In the genomic region with DNA sequence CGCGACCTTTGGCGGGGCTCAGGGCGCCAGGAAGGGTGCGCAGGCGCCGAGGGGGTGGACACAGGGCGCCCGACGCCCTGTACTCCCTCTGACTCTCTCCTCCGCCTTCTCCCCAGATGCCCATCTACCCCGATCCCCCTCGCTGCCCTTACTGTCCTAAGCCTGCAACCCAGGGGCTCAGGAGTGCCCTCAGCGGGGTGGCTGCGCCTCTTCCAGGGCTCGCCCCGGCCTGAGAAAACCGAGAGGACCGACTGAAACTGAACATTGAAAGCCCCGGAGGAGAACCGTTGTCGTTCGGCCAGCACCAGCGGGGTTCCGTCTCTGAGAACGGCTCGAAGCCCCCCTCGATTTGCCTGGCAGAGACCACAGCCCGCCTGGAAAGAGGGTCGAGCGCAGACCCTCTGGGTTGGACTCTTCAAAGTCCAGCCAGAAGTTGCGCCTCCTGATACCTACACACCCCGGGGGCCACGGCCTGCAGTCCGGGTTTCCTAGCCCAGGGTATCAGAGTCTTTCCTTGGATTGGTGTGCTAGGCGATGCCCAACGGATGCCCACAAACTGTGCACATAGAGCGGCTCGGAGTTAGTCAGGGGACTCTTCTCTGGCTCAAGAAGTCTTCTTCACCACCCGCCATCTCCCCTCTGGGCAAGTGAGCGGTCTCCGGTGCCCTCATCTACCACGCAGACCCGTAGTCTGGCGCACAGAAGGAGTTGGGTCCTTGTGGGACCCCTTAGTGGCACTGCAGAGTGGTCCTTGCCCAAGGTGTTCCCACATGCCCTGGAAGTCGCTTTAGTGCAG, we compare ENCODE assay signal across 8 mouse cellular contexts. TPM values are rescaled to one million over a fixed set of nuclear protein-coding genes. Genes with fewer than 3 reads are reported as not detected.
DNase-seq lines count a peak whose midpoint lies in the region; ATAC-seq and TF ChIP-seq lines count a peak whose summit lies in the region.

No protein-coding gene starts in this region.

- no peak overlapping the region for H3K27ac ChIP-seq in heart, embryonic 16.5 days (ENCODE audit: low read length)
- H3K27ac ChIP-seq in forebrain, postnatal 0 days (ENCODE audit: low read depth, low read length): no peak overlapping the region
- H3K27ac ChIP-seq in midbrain, embryonic 11.5 days (ENCODE audit: low read depth, low read length): no peak overlapping the region

- no peak for DNase-seq in heart, postnatal 10 days
- peak; percentile 16 for DNase-seq in R1 (ENCODE audit: low read depth, low spot score)
- DNase-seq in forebrain, postnatal 0 days: peak; percentile 38
- peak; percentile 97 for DNase-seq in midbrain, embryonic 11.5 days (ENCODE audit: low spot score, missing footprints)
- DNase-seq in right cerebral cortex, adult 2 months (ENCODE audit: low spot score in 2 of 2): no peak
- no peak for DNase-seq in natural killer cell, adult 2 months (ENCODE audit: low spot score in 2 of 2)
- no peak for DNase-seq in spleen, postnatal 36 days (ENCODE audit: low spot score in 2 of 2)

- 2% methylated on average over 46 of the region's 46 CpGs for WGBS in heart, embryonic 16.5 days
- 3% methylated on average over 44 of the region's 46 CpGs for WGBS in forebrain, postnatal 0 days
- under 1% methylated on average over 41 of the region's 46 CpGs for WGBS in midbrain, embryonic 11.5 days

- ATAC-seq in heart, embryonic 16.5 days (replicated peaks; ENCODE audit: extremely low read depth, insufficient read depth, low FRiP score): no peak
- ATAC-seq in forebrain, postnatal 0 days: no peak
- ATAC-seq in midbrain, embryonic 11.5 days (ENCODE audit: low FRiP score): no peak

- no peaks in the 10 kb centered on the region for H3K9me3 ChIP-seq in heart, embryonic 16.5 days (replicated peaks; ENCODE audit: control insufficient read depth, low read length)
- no peaks in the 10 kb centered on the region for H3K9me3 ChIP-seq in forebrain, postnatal 0 days (ENCODE audit: low read length)
- no peaks in the 10 kb centered on the region for H3K9me3 ChIP-seq in midbrain, embryonic 11.5 days (ENCODE audit: control insufficient read depth, low read length)

- intact Hi-C loops in heart, postnatal 10 days (cut with DNase I): no loop called here

- peaks cover 60% of the 10 kb centered on the region for H3K27me3 ChIP-seq in heart, embryonic 16.5 days (ENCODE audit: control insufficient read depth, insufficient read depth, low read length)
- peaks cover 46% of the 10 kb centered on the region for H3K27me3 ChIP-seq in forebrain, postnatal 0 days (ENCODE audit: insufficient read depth, low read length)
- peaks cover 49% of the 10 kb centered on the region for H3K27me3 ChIP-seq in midbrain, embryonic 11.5 days (ENCODE audit: control insufficient read depth, insufficient read depth, low read length)

- H3K36me3 ChIP-seq in heart, embryonic 16.5 days (ENCODE audit: control insufficient read depth, insufficient read depth): no peaks in the 10 kb centered on the region
- no peaks in the 10 kb centered on the region for H3K36me3 ChIP-seq in forebrain, postnatal 0 days (ENCODE audit: insufficient read depth)
- H3K36me3 ChIP-seq in midbrain, embryonic 11.5 days (ENCODE audit: control insufficient read depth, insufficient read depth, low read length): no peaks in the 10 kb centered on the region

- no peak for TF ChIP-seq CTCF in forebrain, postnatal 0 days (IDR thresholded peaks at IDR 0.05; ENCODE audit: low read depth)

- H3K4me2 ChIP-seq in heart, embryonic 16.5 days (ENCODE audit: low read depth, low read length): peak overlapping the region; percentile 72
- peak overlapping the region; percentile 81 for H3K4me2 ChIP-seq in forebrain, postnatal 0 days (ENCODE audit: low read depth)
- peak overlapping the region; percentile 89 for H3K4me2 ChIP-seq in midbrain, embryonic 11.5 days

- H3K4me1 ChIP-seq in heart, embryonic 16.5 days (ENCODE audit: control insufficient read depth, insufficient read depth, low read length): peaks cover 24% of the 10 kb centered on the region
- 0 out of 2 replicates have a peak, but pooled peaks cover 14% of the 10 kb centered on the region for H3K4me1 ChIP-seq in forebrain, postnatal 0 days (ENCODE audit: insufficient read depth)
- H3K4me1 ChIP-seq in midbrain, embryonic 11.5 days (ENCODE audit: control insufficient read depth, insufficient read depth, low read length): peaks cover 22% of the 10 kb centered on the region

- peak overlapping the region; percentile 94 for H3K4me3 ChIP-seq in heart, embryonic 16.5 days (ENCODE audit: low read length)
- H3K4me3 ChIP-seq in forebrain, postnatal 0 days (ENCODE audit: low read depth, low read length): peak overlapping the region; percentile 38
- H3K4me3 ChIP-seq in midbrain, embryonic 11.5 days (ENCODE audit: low read depth, low read length): peak overlapping the region; percentile 43

- H3K9ac ChIP-seq in heart, embryonic 16.5 days (ENCODE audit: low read length): peak overlapping the region; percentile 64
- peak overlapping the region; percentile 33 for H3K9ac ChIP-seq in forebrain, postnatal 0 days
- peak overlapping the region; percentile 56 for H3K9ac ChIP-seq in midbrain, embryonic 11.5 days (ENCODE audit: low read length)

RNA-seq across cellular contexts. Expression of gene Trp73, which starts 0.4 kb away (rescaled TPM):
- polyA plus RNA-seq in heart, embryonic 16.5 days (2015; fragmentation: Nextera tagmentation; extraction: Ambion mirVana): 0.20 and 0.31 TPM in 2 replicates
- total RNA-seq in heart, postnatal 10 days (2021): under 1 TPM in 1 of 2 experiments, not detected in 1; 0.05 TPM
- total RNA-seq in forebrain, postnatal 0 days (2014; rRNA removed): 2.2 and 3.9 TPM in 2 replicates
- polyA plus RNA-seq in forebrain, postnatal 0 days (2015; fragmentation: Nextera tagmentation; extraction: Ambion mirVana): 3.5 and 4.1 TPM in 2 replicates
- 0.15 and 0.51 TPM in 2 replicates for polyA plus RNA-seq in midbrain, embryonic 11.5 days (2014; fragmentation: Nextera tagmentation; extraction: Ambion mirVana)

RNA-seq across cellular contexts. Expression of gene Wrap73, which starts 1.8 kb away (rescaled TPM):
- 23.5 and 24.4 TPM in 2 replicates for polyA plus RNA-seq in heart, embryonic 16.5 days (2015; fragmentation: Nextera tagmentation; extraction: Ambion mirVana)
- 10 to 100 TPM; 10.2 to 13.2 TPM for total RNA-seq in heart, postnatal 10 days (2021)
- 44.1 and 44.4 TPM in 2 replicates for total RNA-seq in forebrain, postnatal 0 days (2014; rRNA removed)
- polyA plus RNA-seq in forebrain, postnatal 0 days (2015; fragmentation: Nextera tagmentation; extraction: Ambion mirVana): 37.6 and 42.7 TPM in 2 replicates
- polyA plus RNA-seq in midbrain, embryonic 11.5 days (2014; fragmentation: Nextera tagmentation; extraction: Ambion mirVana): 42.2 and 46.3 TPM in 2 replicates

RNA-seq across cellular contexts. Expression of gene Tprgl, which starts 20.1 kb away (rescaled TPM):
- polyA plus RNA-seq in heart, embryonic 16.5 days (2015; fragmentation: Nextera tagmentation; extraction: Ambion mirVana): 143 and 147 TPM in 2 replicates
- 100 to 1,000 TPM; 129 to 134 TPM for total RNA-seq in heart, postnatal 10 days (2021)
- total RNA-seq in forebrain, postnatal 0 days (2014; rRNA removed): 185 and 202 TPM in 2 replicates
- polyA plus RNA-seq in forebrain, postnatal 0 days (2015; fragmentation: Nextera tagmentation; extraction: Ambion mirVana): 223 and 224 TPM in 2 replicates
- polyA plus RNA-seq in midbrain, embryonic 11.5 days (2014; fragmentation: Nextera tagmentation; extraction: Ambion mirVana): 140 and 144 TPM in 2 replicates

RNA-seq across cellular contexts. Expression of gene Megf6, which starts 30.1 kb away (rescaled TPM):
- polyA plus RNA-seq in heart, embryonic 16.5 days (2015; fragmentation: Nextera tagmentation; extraction: Ambion mirVana): 33.8 and 38.8 TPM in 2 replicates
- total RNA-seq in heart, postnatal 10 days (2021): 10 to 100 TPM; 33.8 to 41.5 TPM
- 22.2 and 36.5 TPM in 2 replicates for total RNA-seq in forebrain, postnatal 0 days (2014; rRNA removed)
- 5.6 and 7.7 TPM in 2 replicates for polyA plus RNA-seq in forebrain, postnatal 0 days (2015; fragmentation: Nextera tagmentation; extraction: Ambion mirVana)
- 11.5 and 12.4 TPM in 2 replicates for polyA plus RNA-seq in midbrain, embryonic 11.5 days (2014; fragmentation: Nextera tagmentation; extraction: Ambion mirVana)

Comparison
In these comparisons a context has a peak if more than half of its experiments do, and no peak if none do; other contexts are left out.
1. H3K4me3 ChIP-seq: peak in every context shown above with its lines; median percentile 94 in heart, embryonic 16.5 days; 43 in midbrain, embryonic 11.5 days; 38 in forebrain, postnatal 0 days.
2. DNase-seq: peak in R1 (single experiment), forebrain, postnatal 0 days (single experiment) and midbrain, embryonic 11.5 days (single experiment); none in heart, postnatal 10 days (0 of 2), right cerebral cortex, adult 2 months (0 of 2), natural killer cell, adult 2 months (0 of 2) and spleen, postnatal 36 days (0 of 2).
3. Peak in every context shown above with its lines, with median percentiles within 50 percentile points of each other: H3K4me2 ChIP-seq and H3K9ac ChIP-seq.